Mouse (Mus musculus): ENCODE data around the gene Psmc4. TPM values are rescaled to one million over a fixed set of nuclear protein-coding genes. Genes with fewer than 3 reads are reported as not detected.

Gene Psmc4
- total RNA-seq (2021): 100 to 1,000 TPM; 127 to 130 TPM
- long read RNA-seq, experiment 1, transcript Psmc4-201 (11 exons, 1,440 nt): major isoform, 110 of 128 reads
- long read RNA-seq, experiment 1, partial matches to known transcripts: 4 of 128 reads
- long read RNA-seq, experiment 1, other reads (novel, unspliced or antisense): 14 of 128 reads
- long read RNA-seq, experiment 2, transcript Psmc4-201 (11 exons, 1,440 nt): major isoform, 65 of 97 reads
- long read RNA-seq, experiment 2, partial matches to known transcripts: 4 of 97 reads
- long read RNA-seq, experiment 2, other reads (novel, unspliced or antisense): 28 of 97 reads

DNA sequence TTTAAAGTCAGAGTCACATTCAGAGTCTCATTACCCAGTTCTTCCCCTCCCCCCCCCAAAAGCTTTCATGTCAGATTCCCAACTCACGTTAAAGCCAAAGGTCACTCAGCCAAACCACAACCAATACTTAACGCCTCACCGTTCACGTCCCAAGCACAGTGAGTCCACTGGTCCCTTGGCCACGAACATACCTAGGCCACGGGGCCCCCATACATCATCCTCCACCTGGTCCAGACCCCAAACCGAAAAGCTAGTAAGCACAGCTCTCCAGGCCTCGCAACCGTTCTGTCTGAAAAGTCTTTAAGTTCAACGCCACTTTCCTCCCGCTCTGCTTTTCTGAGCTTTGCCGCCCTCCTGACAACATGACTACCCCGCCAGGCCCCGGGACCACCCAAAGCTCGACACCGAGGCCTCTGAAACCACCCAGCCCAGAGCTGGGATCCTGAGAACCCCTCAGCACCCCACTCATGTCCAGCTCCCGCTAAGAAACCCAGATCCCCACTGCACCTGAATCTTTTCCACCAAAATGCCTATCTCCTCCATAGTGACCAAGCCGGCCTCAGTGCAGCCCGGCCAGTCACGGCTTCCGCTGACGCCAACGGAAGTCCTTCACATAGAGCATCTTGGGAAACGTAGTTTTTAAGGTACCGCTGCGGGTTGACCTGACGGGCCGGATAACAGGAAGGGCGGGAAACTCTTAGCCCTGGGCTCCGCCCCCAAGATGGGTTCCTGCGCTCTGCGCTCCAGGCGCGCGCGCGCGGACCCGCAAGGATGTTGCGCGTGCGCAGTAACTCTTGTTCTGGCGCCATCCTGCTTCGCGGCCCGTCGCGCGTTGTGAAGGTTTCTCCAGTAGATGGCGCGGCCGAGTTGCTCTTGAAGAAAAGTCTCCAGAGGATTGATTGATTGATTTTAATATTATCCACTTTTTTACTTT, at the start of gene Psmc4:
Psmc4 (minus strand) TSS at position 626 of the 934 bp plus-strand sequence.
- intact Hi-C loops (cut with DNase I): loop anchor here (1.0 kb wide), 3 partner anchors 51 to 119 kb away; no protein-coding TSS in a partner anchor
- H3K27ac ChIP-seq: peak within 1 kb of the TSS; percentile 66
- DNase-seq (ENCODE audit: extremely low spot score in 1 of 2, low spot score in 2 of 2): peak; percentile 97 to 98
- peak within 1 kb of the TSS; percentile 81 for H3K4me3 ChIP-seq
- peak; percentile 95 for TF ChIP-seq CTCF (IDR thresholded peaks at IDR 0.05)

GRCm38 (mm10) chr7:28099101-28099500, 49.2 kb upstream of the Psmc4 start:
- no peak for TF ChIP-seq CTCF (IDR thresholded peaks at IDR 0.05)
- DNase-seq (ENCODE audit: extremely low spot score in 1 of 2, low spot score in 2 of 2): no peak
- intact Hi-C loops (cut with DNase I): no loop called here
- H3K4me3 ChIP-seq: no peak overlapping the region
- H3K27ac ChIP-seq: no peak overlapping the region

DNA sequence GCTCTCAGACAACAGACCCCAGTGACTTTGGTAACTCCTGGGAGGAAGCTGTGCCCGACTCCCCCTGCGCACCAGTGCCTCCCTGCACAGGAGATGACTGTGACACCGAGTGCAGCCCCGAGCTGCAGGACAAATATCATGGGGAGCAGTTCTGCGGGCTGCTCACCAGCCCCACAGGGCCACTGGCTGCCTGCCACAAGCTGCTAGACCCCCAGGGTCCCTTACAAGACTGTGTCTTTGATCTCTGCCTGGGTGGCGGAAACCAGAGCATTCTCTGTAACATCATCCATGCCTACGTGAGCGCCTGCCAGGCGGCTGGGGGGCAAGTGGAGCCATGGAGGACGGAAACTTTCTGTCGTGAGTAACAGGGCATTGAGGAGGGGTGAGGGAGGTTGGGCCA, 43.6 kb upstream of the Psmc4 start:
- TF ChIP-seq CTCF (IDR thresholded peaks at IDR 0.05): no peak
- intact Hi-C loops (cut with DNase I): no loop called here
- H3K4me3 ChIP-seq: no peak overlapping the region
- DNase-seq (ENCODE audit: extremely low spot score in 1 of 2, low spot score in 2 of 2): peak in 1 of 2 experiments; percentile 3
- no peak overlapping the region for H3K27ac ChIP-seq

DNA sequence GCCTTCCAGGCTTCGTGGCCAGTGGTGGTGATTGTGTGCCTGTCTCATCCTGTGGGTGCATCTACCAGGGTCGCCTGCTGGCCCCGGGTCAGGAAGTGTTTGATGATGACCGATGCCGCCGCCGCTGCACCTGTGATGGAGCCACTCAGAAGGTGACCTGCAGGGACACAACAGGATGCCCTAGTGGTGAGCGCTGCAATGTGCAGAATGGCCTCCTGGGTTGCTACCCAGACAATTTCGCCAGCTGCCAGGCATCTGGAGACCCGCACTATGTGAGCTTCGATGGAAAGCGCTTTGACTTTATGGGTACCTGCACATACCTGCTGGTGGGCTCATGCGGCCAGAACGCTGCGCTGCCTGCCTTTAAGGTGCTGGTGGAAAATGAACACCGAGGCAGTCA, 36.3 kb upstream of the Psmc4 start:
- H3K4me3 ChIP-seq: no peak overlapping the region
- DNase-seq (ENCODE audit: extremely low spot score in 1 of 2, low spot score in 2 of 2): no peak
- intact Hi-C loops (cut with DNase I): no loop called here
- no peak overlapping the region for H3K27ac ChIP-seq
- no peak for TF ChIP-seq CTCF (IDR thresholded peaks at IDR 0.05)

- no peak for TF ChIP-seq CTCF (IDR thresholded peaks at IDR 0.05)
- H3K27ac ChIP-seq: no peak overlapping the region
- intact Hi-C loops (cut with DNase I): no loop called here
- no peak overlapping the region for H3K4me3 ChIP-seq
- peak in 1 of 2 experiments; percentile 19 for DNase-seq (ENCODE audit: extremely low spot score in 1 of 2, low spot score in 2 of 2)
Measured at GRCm38 (mm10) chr7:28084215-28084614, 34.3 kb upstream of the Psmc4 start.

- H3K4me3 ChIP-seq: no peak within 1 kb of the TSS
- intact Hi-C loops (cut with DNase I): no loop called here
- no peak within 1 kb of the TSS for H3K27ac ChIP-seq
- no peak for TF ChIP-seq CTCF (IDR thresholded peaks at IDR 0.05)
- DNase-seq (ENCODE audit: extremely low spot score in 1 of 2, low spot score in 2 of 2): no peak
Measured at GRCm38 (mm10) chr7:28070531-28071298, 20.8 kb upstream of the Psmc4 start, which contains the start of gene Fcgbp. Fcgbp (plus strand) TSS chr7:28071236.

GRCm38 (mm10) chr7:28069546-28070172, 19.8 kb upstream of the Psmc4 start:
- intact Hi-C loops (cut with DNase I): no loop called here

DNA sequence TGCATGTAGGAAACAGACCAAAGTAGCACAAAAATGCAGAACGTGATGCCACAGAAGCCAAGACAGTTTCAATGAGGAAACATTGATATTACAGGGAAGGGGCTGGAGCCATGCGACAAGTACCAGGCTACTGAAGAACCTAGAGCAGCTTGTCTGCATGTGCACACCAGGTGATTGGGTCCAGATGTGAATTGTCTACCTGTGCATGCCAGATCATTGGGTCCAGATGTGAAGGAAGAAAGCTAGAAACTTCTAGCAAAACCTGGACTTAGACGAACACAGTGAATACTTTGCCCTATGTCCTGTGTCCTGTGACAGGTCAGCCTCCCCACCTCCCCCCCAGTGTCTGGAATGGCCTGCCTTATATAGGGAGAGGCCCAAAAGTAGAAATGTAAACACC, 18.8 kb upstream of the Psmc4 start:
- H3K27ac ChIP-seq: no peak overlapping the region
- no peak for DNase-seq (ENCODE audit: extremely low spot score in 1 of 2, low spot score in 2 of 2)
- no peak overlapping the region for H3K4me3 ChIP-seq
- intact Hi-C loops (cut with DNase I): no loop called here
- TF ChIP-seq CTCF (IDR thresholded peaks at IDR 0.05): no peak

More at GRCm38 (mm10) chr7:28069546-28070172, 19.8 kb upstream of the Psmc4 start:
- no peak for TF ChIP-seq CTCF (IDR thresholded peaks at IDR 0.05)
- H3K27ac ChIP-seq: no peak overlapping the region
- no peak overlapping the region for H3K4me3 ChIP-seq
- DNase-seq (ENCODE audit: extremely low spot score in 1 of 2, low spot score in 2 of 2): no peak

DNA sequence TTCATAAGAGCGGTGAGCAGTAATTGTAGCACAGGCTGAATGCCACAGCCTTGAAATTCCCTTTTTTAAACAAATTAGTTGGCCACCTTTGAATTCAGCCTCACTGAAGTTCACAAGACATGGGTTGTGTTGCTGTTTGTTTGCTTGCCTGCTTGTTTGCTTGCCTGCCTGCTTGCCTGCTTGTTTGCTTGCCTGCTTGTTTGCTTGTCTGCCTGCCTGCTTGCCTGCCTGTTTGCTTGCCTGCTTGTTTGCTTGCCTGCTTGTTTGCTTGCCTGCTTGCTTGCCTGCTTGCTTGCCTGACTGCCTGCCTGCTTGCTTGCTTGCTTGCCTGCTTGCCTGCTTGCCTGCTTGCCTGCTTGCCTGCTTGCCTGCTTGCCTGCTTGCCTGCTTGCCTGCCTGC, 10.1 kb upstream of the Psmc4 start:
- DNase-seq (ENCODE audit: extremely low spot score in 1 of 2, low spot score in 2 of 2): no peak
- Histone ChIP-seq H3K4me3 (no peak overlapping the region), H3K27ac (no peak overlapping the region)
- no peak for TF ChIP-seq CTCF (IDR thresholded peaks at IDR 0.05)
- intact Hi-C loops (cut with DNase I): no loop called here

- no peak overlapping the region for H3K4me3 ChIP-seq
- no peak for TF ChIP-seq CTCF (IDR thresholded peaks at IDR 0.05)
- no peak overlapping the region for H3K27ac ChIP-seq
- intact Hi-C loops (cut with DNase I): no loop called here
- no peak for DNase-seq (ENCODE audit: extremely low spot score in 1 of 2, low spot score in 2 of 2)
Measured at GRCm38 (mm10) chr7:28053046-28053930, 3.4 kb upstream of the Psmc4 start.

Measured in left cerebral cortex, adult 2 months (tissue).